Mouse (Mus musculus): ENCODE results near the gene Ube4a.

DNA sequence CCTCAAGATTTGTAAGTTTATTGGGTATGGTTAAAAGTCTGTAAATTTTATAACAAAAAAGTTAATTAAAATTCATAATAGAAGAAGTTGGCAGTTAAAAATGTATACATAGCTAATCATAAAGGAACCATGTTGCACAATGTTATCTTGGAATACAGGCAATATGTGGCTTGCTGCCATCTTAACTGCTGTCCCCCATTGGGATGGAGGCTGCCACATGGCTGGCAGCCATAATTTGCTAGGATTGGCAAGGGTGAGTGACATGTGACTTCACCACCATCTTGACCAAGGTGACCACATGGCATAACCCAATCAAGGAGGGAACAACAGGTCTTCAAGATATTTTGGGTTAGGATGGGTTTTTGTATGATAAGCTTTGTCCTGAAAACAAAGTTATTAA lies 26.9 kb upstream of the Ube4a start:
- no peak for TF ChIP-seq CTCF (IDR thresholded peaks at IDR 0.05; ENCODE audit: control insufficient read depth, insufficient read depth, insufficient read length)
- no peak for TF ChIP-seq USF1 (IDR thresholded peaks at IDR 0.05; ENCODE audit: low read depth)
- TF ChIP-seq MYOG (IDR thresholded peaks at IDR 0.05; ENCODE audit: control insufficient read depth, extremely low read depth, insufficient read length), result no peak
